Mouse (Mus musculus): ENCODE data around the gene Ifna7.
"Not testable (repeated sequence)": the region's sequence is repeated elsewhere in the genome, so short reads cannot be mapped to it uniquely, and the experiment has no call there.

Ifna7 gene

DNA sequence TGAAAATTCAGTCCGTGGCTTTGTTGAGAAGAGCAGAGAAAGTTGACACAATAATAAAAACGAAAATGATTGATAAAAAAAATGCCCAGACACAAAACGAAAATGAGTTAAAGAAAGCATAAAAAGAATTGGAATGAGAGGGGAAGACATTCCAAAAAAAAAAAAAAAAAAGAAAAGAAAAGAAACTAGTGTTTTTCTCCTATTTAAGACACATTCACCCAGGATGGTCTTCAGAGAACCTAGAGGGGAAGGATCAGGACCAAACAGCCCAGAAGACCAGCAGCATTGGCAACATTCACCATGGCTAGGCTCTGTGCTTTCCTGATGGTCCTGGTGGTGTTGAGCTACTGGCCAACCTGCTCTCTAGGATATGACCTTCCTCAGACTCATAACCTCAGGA is at the start of gene Ifna7:
Gene Ifna7, plus strand, starts transcription at position 301 of the 400 bp plus-strand sequence.
- DNase-seq = no peak

DNA sequence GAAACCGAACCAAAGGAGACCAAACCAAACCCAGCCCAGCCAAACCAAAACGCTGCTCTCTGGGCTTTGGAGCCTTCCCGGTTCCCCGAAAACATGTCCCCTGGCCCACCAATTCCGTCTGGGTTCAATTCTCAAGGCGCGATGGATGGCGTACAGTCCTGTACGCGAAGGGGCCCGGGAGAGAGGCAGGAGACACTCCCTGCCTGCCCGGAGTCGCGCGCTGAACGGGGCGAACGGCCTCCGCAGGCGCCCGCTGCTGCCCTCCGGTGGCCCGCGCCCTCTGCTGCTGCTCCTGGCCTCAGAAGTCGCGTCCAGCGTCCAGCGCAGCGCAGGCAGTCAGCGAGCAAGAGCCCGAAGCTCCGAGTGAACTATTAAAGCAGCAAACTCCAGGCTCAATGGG is 42.5 kb upstream of the Ifna7 start, which contains the start of gene Gm13290:
Gene Gm13290, plus strand, starts transcription at position 301 of the 400 bp plus-strand sequence.
- DNase-seq = not testable (repeated sequence)

DNA sequence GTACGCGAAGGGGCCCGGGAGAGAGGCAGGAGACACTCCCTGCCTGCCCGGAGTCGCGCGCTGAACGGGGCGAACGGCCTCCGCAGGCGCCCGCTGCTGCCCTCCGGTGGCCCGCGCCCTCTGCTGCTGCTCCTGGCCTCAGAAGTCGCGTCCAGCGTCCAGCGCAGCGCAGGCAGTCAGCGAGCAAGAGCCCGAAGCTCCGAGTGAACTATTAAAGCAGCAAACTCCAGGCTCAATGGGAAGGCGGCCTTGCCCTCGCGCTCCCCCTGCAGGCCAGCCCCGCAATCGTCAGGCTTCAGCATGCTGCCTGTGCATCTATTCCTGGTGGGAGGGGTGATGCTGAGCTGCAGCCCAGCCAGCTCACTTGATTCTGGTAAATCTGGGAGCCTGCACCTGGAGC is 39.4 kb upstream of the Ifna7 start, which contains the start of gene Gm13289:
Gene Gm13289, plus strand, starts transcription at position 301 of the 400 bp plus-strand sequence.
- DNase-seq = not testable (repeated sequence)

DNA sequence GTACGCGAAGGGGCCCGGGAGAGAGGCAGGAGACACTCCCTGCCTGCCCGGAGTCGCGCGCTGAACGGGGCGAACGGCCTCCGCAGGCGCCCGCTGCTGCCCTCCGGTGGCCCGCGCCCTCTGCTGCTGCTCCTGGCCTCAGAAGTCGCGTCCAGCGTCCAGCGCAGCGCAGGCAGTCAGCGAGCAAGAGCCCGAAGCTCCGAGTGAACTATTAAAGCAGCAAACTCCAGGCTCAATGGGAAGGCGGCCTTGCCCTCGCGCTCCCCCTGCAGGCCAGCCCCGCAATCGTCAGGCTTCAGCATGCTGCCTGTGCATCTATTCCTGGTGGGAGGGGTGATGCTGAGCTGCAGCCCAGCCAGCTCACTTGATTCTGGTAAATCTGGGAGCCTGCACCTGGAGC is 36.5 kb upstream of the Ifna7 start, which contains the start of gene Gm13272:
Gene Gm13272, plus strand, starts transcription at position 301 of the 400 bp plus-strand sequence.
- not testable (repeated sequence) for DNase-seq

DNA sequence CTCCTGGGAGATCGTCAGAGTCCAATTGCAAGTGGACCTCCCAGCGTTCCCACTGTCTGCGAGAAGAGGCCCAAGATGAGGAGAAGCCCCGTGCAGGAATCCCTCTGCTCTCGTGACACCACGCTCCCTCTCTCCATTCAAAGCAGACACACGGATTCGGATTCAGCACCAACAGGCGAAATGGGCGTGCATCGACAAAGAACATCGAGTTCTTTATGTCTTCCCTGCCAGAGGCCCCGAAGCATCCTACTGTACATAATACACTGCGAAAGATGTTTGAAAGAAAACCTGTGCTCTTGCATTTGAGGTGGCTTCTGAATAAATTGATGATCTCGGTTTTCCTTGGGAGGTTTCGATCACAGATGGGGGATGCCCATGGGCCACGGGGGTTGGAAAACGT is 35.7 kb upstream of the Ifna7 start:
- DNase-seq = not testable (repeated sequence)

DNA sequence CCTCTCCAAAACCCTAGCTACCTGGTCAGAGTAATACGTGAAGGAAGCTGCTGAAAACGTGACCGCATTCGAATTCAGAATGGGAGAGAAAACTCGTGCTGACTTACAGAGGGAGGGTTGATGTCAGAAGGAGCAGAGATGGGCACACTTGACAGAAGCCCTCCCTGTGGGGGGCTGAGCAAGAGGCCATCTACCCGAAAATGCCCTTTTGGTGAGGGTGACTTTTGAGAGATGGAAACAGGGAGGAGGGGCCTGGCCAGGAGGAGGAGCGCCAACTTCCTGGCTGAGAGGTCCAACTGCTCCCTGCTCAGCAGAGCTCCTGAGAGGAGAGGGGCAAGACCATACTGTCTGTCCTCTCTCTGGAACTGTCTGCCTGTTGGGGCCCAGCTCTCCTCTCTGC is 34.2 kb upstream of the Ifna7 start, which contains the start of gene Ifnz:
Gene Ifnz, plus strand, starts transcription at position 301 of the 400 bp plus-strand sequence.
- not testable (repeated sequence) for DNase-seq

DNA sequence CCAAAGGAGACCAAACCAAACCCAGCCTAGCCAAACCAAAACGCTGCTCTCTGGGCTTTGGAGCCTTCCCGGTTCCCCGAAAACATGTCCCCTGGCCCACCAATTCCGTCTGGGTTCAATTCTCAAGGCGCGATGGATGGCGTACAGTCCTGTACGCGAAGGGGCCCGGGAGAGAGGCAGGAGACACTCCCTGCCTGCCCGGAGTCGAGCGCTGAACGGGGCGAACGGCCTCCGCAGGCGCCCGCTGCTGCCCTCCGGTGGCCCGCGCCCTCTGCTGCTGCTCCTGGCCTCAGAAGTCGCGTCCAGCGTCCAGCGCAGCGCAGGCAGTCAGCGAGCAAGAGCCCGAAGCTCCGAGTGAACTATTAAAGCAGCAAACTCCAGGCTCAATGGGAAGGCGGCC is 33.7 kb upstream of the Ifna7 start:
- DNase-seq = peak; percentile 40

DNA sequence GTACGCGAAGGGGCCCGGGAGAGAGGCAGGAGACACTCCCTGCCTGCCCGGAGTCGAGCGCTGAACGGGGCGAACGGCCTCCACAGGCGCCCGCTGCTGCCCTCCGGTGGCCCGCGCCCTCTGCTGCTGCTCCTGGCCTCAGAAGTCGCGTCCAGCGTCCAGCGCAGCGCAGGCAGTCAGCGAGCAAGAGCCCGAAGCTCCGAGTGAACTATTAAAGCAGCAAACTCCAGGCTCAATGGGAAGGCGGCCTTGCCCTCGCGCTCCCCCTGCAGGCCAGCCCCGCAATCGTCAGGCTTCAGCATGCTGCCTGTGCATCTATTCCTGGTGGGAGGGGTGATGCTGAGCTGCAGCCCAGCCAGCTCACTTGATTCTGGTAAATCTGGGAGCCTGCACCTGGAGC is 30.6 kb upstream of the Ifna7 start, which contains the start of gene Gm13276:
Gene Gm13276, plus strand, starts transcription at position 301 of the 400 bp plus-strand sequence.
- DNase-seq = not testable (repeated sequence)

DNA sequence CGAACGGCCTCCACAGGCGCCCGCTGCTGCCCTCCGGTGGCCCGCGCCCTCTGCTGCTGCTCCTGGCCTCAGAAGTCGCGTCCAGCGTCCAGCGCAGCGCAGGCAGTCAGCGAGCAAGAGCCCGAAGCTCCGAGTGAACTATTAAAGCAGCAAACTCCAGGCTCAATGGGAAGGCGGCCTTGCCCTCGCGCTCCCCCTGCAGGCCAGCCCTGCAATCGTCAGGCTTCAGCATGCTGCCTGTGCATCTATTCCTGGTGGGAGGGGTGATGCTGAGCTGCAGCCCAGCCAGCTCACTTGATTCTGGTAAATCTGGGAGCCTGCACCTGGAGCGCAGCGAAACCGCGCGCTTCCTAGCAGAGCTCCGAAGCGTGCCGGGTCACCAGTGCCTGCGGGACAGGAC is 27.6 kb upstream of the Ifna7 start, which contains the start of gene Gm13277:
Gene Gm13277, plus strand, starts transcription at position 231 of the 400 bp plus-strand sequence.
- peak; percentile 85 for DNase-seq

DNA sequence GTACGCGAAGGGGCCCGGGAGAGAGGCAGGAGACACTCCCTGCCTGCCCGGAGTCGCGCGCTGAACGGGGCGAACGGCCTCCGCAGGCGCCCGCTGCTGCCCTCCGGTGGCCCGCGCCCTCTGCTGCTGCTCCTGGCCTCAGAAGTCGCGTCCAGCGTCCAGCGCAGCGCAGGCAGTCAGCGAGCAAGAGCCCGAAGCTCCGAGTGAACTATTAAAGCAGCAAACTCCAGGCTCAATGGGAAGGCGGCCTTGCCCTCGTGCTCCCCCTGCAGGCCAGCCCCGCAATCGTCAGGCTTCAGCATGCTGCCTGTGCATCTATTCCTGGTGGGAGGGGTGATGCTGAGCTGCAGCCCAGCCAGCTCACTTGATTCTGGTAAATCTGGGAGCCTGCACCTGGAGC is 24.8 kb upstream of the Ifna7 start, which contains the start of gene Gm13278:
Gene Gm13278, plus strand, starts transcription at position 301 of the 400 bp plus-strand sequence.
- not testable (repeated sequence) for DNase-seq

DNA sequence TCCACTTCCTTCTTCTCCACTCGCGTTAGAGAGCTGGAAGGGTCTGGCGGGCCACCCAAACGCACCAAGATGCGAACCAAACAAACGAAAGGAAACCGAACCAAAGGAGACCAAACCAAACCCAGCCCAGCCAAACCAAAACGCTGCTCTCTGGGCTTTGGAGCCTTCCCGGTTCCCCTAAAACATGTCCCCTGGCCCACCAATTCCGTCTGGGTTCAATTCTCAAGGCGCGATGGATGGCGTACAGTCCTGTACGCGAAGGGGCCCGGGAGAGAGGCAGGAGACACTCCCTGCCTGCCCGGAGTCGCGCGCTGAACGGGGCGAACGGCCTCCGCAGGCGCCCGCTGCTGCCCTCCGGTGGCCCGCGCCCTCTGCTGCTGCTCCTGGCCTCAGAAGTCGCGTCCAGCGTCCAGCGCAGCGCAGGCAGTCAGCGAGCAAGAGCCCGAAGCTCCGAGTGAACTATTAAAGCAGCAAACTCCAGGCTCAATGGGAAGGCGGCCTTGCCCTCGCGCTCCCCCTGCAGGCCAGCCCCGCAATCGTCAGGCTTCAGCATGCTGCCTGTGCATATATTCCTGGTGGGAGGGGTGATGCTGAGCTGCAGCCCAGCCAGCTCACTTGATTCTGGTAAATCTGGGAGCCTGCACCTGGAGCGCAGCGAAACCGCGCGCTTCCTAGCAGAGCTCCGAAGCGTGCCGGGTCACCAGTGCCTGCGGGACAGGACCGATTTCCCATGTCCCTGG is 21.9 kb upstream of the Ifna7 start, which contains the start of gene Gm13275:
Gene Gm13275, plus strand, starts transcription at position 552 of the 740 bp plus-strand sequence.
- DNase-seq = peak; percentile 77

DNA sequence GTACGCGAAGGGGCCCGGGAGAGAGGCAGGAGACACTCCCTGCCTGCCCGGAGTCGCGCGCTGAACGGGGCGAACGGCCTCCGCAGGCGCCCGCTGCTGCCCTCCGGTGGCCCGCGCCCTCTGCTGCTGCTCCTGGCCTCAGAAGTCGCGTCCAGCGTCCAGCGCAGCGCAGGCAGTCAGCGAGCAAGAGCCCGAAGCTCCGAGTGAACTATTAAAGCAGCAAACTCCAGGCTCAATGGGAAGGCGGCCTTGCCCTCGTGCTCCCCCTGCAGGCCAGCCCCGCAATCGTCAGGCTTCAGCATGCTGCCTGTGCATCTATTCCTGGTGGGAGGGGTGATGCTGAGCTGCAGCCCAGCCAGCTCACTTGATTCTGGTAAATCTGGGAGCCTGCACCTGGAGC is 18.9 kb upstream of the Ifna7 start, which contains the start of gene Gm13279:
Gene Gm13279, plus strand, starts transcription at position 301 of the 400 bp plus-strand sequence.
- DNase-seq = not testable (repeated sequence)

DNA sequence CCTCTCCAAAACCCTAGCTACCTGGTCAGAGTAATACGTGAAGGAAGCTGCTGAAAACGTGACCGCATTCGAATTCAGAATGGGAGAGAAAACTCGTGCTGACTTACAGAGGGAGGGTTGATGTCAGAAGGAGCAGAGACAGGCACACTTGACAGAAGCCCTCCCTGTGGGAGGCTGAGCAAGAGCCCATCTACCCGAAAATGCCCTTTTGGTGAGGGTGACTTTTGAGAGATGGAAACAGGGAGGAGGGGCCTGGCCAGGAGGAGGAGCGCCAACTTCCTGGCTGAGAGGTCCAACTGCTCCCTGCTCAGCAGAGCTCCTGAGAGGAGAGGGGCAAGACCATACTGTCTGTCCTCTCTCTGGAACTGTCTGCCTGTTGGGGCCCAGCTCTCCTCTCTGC is 16.7 kb upstream of the Ifna7 start, which contains the start of gene Gm13285:
Gene Gm13285, plus strand, starts transcription at position 301 of the 400 bp plus-strand sequence.
- DNase-seq = not testable (repeated sequence)

DNA sequence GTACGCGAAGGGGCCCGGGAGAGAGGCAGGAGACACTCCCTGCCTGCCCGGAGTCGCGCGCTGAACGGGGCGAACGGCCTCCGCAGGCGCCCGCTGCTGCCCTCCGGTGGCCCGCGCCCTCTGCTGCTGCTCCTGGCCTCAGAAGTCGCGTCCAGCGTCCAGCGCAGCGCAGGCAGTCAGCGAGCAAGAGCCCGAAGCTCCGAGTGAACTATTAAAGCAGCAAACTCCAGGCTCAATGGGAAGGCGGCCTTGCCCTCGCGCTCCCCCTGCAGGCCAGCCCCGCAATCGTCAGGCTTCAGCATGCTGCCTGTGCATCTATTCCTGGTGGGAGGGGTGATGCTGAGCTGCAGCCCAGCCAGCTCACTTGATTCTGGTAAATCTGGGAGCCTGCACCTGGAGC is 13.1 kb upstream of the Ifna7 start, which contains the start of gene Gm13287:
Gene Gm13287, plus strand, starts transcription at position 301 of the 400 bp plus-strand sequence.
- not testable (repeated sequence) for DNase-seq

DNA sequence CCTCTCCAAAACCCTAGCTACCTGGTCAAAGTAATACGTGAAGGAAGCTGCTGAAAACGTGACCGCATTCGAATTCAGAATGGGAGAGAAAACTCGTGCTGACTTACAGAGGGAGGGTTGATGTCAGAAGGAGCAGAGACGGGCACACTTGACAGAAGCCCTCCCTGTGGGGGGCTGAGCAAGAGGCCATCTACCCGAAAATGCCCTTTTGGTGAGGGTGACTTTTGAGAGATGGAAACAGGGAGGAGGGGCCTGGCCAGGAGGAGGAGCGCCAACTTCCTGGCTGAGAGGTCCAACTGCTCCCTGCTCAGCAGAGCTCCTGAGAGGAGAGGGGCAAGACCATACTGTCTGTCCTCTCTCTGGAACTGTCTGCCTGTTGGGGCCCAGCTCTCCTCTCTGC is 10.8 kb upstream of the Ifna7 start, which contains the start of gene Gm13288:
Gene Gm13288, plus strand, starts transcription at position 301 of the 400 bp plus-strand sequence.
- not testable (repeated sequence) for DNase-seq

DNA sequence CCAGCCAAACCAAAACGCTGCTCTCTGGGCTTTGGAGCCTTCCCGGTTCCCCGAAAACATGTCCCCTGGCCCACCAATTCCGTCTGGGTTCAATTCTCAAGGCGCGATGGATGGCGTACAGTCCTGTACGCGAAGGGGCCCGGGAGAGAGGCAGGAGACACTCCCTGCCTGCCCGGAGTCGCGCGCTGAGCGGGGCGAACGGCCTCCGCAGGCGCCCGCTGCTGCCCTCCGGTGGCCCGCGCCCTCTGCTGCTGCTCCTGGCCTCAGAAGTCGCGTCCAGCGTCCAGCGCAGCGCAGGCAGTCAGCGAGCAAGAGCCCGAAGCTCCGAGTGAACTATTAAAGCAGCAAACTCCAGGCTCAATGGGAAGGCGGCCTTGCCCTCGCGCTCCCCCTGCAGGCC is 10.3 kb upstream of the Ifna7 start:
- DNase-seq = peak; percentile 40

DNA sequence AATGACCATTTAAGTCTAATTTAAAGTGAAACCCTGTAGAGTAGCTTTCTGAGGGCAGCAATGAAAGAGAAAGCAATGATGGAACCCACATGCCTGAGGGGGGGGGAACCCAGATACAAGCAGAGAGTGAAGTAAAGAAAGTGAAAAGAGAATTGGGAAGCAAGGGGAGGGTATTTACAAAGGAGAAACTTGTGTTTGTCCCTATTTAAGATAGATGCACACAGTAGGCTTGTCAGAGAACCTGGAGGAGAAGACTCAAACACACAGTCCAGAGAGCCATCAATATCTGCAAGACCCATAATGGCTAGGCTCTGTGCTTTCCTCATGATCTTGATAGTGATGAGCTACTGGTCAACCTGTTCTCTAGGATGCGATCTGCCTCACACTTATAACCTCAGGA is 3.6 kb downstream of the Ifna7 start, which contains the start of gene Ifna11:
Gene Ifna11, plus strand, starts transcription at position 301 of the 400 bp plus-strand sequence.
- no peak for DNase-seq

DNA sequence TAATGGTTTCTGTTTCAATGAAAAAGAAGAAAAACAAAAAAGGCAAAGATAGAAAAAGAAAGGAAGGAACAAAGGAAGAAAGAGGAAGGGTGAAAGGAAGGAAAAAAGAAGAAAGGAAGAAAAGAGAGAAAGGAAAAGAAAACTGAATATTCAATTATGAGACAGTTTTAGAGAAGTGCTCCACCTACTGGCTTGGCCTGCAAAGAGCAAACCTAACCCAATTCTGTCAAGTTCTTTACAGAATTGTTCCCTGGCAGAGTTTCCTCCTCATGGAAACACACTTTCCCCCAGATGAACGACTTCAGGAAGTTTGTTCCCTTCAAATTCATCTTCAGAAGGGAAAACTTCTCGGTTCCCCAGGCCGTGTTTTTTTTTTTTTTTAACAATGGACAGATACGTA is 7.0 kb downstream of the Ifna7 start:
- DNase-seq = peak; percentile 4

DNA sequence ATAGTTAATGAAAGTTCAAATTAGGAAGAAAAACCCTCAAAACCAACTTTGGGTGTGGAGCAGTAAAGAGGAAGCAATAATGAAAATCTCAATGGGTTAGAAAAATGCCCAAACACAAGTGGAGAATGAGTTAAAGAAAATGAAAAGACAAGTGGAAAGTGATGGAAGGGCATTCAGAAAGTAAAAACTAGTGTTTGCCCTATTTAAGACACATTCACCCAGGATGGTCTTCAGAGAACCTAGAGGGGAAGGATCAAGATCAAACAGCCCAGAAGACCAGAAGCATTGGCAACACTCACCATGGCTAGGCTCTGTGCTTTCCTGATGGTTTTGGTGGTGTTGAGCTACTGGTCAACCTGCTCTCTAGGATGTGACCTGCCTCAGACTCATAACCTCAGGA is 11.1 kb downstream of the Ifna7 start, which contains the start of gene Ifna6:
Gene Ifna6, plus strand, starts transcription at position 301 of the 400 bp plus-strand sequence.
- not testable (repeated sequence) for DNase-seq

DNA sequence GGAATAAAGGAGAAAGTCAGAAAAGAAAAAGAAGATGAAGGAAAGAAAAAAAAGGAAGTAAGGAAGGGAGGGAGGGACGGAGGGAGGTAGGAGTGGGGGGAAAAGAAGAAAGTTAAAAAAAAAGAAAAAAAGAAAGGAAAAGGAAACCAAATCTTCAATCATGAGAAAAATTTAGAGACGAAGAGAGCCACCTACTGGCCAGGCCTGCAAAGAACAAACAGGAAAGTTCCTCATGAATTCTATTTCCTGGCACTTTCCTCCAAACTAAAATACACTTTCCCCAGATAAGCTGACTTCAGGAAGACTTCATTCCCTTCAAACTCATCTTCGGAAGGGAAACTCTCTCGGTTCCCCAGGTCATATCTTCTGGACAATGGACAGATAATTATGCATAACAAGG is 14.5 kb downstream of the Ifna7 start:
- DNase-seq = peak; percentile 21

DNA sequence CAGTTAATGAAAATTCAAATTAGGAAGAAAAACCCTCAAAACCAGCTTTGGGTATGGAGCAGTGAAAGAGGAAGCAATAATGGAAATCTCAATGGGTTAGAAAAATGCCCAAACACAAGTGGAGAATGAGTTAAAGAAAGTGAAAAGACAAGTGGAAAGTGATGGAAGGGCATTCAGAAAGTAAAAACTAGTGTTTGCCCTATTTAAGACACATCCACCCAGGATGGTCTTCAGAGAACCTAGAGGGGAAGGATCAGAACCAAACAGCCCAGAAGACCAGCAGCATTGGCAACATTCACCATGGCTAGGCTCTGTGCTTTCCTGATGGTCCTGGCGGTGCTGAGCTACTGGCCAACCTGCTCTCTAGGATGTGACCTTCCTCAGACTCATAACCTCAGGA is 19.2 kb downstream of the Ifna7 start, which contains the start of gene Ifna5:
Gene Ifna5, plus strand, starts transcription at position 301 of the 400 bp plus-strand sequence.
- DNase-seq = not testable (repeated sequence)

DNA sequence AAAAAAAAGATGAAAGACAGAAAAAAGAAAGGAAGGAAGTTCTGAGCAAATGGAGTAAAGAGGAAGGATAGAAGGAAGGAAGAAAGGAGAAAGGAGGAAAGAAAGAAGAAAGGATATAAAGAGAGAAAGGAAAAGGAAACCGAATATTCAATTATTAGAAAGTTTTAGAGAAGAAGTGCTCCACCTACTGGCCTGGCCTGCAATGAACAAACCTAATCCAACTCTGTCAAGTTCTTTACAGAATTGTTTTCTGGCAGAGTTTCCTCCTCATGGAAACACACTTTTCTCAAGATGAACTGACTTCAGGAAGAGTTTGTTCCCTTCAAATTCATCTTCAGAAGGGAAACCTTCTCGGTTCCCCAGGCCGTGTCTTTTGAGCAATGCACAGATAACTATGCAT is 22.8 kb downstream of the Ifna7 start:
- DNase-seq = peak; percentile 13

DNA sequence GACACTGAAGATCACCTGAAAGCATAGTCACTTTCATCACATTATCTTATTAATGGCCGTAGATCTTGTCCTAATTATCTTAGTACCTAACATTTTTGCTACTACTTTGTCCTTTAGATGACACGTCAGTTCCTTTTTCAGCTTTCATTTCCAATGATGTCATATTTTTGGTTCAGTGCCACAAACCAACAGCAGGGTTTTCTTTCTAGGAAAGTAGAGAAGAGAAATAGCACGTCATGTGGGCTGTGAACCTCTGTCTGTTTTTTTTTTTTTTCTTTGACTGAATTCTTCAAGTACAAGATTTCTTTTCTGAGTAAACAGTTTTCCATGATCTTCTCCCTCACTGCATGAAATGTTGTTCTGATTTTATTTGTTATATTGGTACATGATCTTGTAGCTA is 24.0 kb downstream of the Ifna7 start:
- no peak for DNase-seq

Data from kidney, adult 9 months (tissue).